Mouse (Mus musculus) cerebellum, adult 11-12 months (tissue): ENCODE results near the gene Tmem274.
"Not testable (repeated sequence)": the region's sequence is repeated elsewhere in the genome, so short reads cannot be mapped to it uniquely, and the experiment has no call there.

ENCODE experiments used
- DNase-seq: peaks from one replicate; pipeline ENCODE4 v3.0.0; 2022

Gene Tmem274

GRCm38 (mm10) chr4:149477078-149477477 is at the start of gene Tmem274:
Gene Tmem274, plus strand, starts transcription at chr4:149477378.
- no peak for DNase-seq

DNA sequence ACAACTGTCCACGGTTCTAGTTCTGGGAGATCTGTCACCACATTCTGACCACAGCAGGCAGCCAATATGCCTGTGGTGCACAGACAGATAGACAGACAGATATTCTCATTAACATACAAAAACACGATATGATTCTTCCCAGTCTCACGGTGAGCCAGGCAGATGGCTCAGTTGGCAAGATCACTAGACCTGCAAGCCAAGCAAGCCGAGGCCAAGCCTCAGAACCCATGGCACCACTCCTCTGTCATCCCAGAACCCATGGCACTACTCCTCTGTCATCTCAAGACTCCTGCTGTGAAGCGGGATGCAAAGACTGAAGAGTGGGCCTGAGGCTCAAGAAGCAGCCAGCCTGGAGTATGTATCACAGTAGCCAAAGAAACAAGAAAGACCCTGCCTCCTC is 47.6 kb upstream of the Tmem274 start:
- peak; percentile 92 for DNase-seq

GRCm38 (mm10) chr4:149431887-149432286 is 45.3 kb upstream of the Tmem274 start:
- DNase-seq = not testable (repeated sequence)

DNA sequence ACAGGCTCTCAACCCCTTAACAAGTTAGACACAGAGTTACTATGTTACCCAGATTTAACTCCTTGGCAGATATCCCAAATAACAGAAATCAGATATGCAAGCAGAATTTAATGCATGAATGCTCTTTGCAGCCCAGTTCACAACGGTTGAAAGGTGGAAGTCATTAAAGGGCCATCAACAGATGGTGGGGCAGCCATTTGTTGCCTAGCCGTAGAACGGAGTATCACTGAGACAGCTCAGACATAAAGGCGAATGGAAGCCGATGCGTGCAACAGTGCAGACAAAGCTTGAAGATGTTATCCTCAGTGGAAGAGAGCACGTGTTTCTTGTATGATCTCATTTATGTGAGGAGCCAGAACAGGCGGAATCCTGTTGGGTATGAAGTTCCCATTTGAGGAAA is 36.6 kb upstream of the Tmem274 start:
- no peak for DNase-seq

DNA sequence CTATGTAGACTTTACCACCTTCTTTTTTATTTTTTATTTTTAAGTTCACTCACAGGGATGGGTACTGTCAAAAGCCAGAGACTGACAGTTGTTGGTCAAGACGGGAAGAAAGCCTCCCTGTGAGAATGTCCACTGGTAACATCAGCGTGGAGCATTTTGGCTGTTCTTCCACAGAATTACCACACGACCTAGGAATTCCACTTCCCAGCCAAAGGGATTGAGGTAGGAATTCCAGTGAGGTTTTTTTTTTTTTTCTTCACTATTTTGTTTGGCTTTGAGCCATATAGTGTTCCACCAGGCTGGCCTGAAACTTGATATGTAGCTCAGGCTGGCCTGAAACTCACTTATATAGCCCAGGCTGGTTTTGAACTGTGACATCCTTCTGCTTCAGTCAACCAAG is 34.7 kb upstream of the Tmem274 start:
- DNase-seq = no peak

DNA sequence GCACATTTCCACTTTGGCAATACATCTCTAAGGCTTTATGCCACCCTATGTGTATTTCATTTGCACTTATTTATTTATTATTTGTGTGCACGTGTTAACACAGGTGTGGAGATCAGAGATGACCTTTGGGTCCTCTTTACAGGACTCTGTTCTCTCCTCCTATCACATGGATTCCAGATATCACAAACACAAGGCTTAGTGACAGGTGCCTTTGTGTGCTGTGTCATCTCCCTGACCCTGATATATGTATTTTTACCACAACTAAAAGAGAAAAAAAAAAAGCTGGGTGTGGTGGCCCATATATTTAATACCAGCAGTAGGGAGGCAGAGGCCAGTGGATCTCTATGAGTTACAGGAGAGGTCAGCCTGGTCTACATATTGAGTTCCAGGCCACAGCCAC is 32.7 kb upstream of the Tmem274 start:
- no peak for DNase-seq

DNA sequence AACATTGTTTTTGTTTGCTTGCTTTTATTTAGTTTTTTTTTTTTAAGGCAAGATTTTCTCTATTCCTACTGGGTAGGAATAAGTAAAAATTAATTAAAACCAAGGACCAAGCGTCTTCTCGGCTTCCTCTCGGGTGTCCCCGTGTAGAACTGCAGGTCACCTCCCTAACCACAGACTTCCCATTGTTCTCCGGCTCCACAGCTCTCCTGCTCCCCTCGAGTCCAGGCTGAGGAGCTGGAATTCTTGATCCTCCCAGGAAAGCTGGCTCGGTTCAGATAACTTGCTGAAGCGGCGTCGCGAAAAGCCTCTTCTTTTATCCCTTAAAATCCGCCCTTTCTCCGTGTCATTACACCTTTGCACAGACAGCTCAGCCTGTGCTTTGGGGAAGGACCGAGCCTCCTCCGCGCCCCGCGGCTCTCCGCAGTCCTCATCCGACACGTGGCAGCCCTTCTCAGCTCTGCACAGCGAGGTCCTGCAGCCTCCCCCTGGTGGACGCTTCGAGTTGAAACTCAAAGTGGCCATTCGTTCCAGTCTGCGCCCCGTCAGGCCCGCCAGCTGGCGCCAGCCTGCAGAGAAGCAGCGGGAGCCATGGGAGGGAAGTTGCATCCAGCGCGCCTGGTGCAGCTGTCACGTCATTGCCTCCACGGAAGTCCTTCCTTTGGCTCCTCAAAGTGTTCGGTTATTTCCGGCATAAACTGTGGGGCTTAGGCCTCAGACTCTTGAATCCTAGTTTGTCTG is 32.0 kb upstream of the Tmem274 start:
- DNase-seq = peak; percentile 92

GRCm38 (mm10) chr4:149445868-149446267 is 31.3 kb upstream of the Tmem274 start:
- peak; percentile 62 for DNase-seq

DNA sequence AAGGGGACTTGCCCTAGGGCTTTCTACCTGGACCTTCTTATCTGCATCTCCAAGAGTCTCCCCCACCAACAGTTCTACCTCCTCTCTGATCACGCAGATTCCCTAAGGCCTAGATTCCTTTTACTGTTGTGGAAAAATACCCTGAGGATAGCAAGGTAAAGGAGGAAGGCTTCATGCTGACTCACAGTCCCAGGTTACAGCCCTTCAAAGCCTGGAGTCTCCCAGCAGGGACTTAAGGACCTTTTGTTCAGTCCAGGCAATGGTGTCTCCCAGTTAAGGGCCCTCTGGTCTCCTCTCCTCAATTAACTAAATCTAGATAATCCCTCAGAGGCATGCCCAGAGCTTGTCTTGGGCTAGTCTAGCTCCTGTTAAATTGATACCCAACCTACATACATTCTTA is 30.9 kb upstream of the Tmem274 start:
- DNase-seq = no peak

DNA sequence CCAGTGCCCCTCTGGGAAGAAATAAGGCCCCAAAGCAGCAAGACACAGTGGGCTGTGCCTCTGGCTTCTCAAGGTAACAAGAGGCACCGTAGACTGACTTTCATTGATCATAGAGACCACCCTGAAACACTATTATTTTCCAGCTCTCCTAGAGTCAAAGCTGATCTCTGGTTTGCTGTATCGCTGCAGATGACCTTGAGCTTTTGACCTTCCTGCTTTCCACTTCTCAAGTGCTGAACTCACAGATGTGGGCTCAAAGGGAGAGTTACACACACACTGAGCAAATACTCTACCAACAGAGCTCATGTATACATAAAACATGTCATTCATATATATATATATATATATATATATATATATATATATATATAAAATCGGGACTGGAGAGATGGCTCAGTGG is 26.5 kb upstream of the Tmem274 start:
- no peak for DNase-seq

GRCm38 (mm10) chr4:149453656-149454055 is 23.5 kb upstream of the Tmem274 start:
- no peak for DNase-seq

DNA sequence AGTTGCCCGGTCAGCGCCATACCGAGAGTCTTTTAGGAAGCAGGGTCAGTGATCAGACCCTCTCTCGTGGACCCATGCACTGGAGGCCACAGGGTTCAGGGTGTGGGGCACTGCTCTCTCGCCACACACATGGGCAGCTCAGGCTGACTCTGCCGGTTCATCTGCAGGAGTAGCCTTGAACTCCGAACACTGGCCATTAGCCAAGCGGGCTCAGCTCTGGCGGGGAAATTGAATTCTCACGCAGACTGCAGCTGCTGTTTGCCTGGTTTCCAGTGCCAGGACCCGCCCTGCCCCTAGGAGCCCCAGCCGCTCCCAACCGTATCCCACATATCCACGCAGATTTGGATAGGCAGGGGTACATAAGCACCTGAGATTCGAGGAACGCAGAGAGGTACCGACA is 22.9 kb upstream of the Tmem274 start:
- DNase-seq = no peak

- no peak for DNase-seq
Observed at GRCm38 (mm10) chr4:149454879-149455278, 22.3 kb upstream of the Tmem274 start, which contains the start of gene Rbp7. Gene Rbp7, minus strand, starts transcription at chr4:149454978.

DNA sequence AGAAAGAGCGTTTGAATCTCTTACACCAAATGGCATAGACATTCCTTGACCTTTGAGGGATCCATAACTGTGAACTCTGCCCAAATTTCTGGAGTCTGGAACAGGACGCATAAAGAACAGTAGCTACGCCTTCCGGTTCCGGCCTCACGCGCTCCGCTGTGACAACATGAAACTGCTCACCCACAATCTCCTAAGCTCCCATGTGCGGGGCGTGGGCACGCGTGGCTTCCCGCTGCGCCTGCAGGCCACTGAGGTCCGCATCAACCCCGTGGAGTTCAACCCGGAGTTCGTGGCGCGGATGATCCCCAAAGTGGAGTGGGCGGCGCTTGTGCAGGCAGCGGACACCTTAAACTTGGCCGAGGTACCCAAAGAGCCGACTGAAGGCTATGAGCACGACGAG is 20.0 kb upstream of the Tmem274 start:
- DNase-seq = not testable (repeated sequence)

DNA sequence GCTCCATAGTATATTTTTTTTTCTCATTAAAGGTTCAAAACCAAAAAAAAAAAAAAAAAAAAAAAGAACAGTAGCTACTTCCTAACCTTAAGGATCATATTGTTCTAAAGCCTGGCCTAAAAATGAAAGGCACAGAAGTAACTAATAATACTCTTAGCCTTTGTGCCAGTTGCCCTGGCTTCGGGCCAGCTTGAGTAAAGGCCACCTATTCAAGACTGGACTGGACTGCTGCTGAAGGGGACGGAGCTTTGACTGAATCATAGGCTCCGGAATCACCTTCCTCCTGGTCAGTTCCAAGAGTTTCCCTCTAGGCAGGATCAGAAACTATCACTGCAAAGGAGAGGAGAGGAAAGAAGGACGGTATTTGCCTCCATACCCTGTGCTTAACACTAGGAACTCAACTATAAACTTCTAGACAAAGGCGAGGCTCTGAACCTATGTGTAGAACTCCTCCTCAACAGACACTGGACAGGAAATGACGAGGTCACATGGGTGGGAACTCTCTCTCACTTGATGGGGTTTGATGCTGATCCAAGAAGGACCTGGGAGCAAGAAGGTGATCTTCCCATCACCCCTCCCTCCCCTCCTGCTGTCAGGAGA is 19.2 kb upstream of the Tmem274 start:
- no peak for DNase-seq

DNA sequence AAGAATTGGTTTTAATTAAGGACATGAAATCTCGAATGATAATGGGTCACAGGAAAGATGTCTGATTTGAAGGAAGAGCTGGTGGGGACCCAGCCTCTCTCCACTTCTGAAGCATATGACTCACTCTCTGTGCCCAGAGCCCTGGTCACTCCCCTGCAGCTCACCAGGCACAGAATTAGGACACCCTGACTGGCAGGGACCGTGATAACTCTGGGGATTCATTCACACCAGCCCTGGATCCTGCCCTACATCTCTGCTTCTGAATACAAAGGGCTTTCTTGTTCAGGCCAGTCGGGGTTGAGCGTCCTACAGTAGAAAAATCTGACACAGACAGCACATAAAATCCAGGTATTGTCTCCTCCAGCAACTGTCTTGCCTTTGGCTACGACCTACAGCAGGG is 18.7 kb upstream of the Tmem274 start:
- DNase-seq = no peak

- DNase-seq = no peak
Observed at GRCm38 (mm10) chr4:149459425-149459824, 17.8 kb upstream of the Tmem274 start.

DNA sequence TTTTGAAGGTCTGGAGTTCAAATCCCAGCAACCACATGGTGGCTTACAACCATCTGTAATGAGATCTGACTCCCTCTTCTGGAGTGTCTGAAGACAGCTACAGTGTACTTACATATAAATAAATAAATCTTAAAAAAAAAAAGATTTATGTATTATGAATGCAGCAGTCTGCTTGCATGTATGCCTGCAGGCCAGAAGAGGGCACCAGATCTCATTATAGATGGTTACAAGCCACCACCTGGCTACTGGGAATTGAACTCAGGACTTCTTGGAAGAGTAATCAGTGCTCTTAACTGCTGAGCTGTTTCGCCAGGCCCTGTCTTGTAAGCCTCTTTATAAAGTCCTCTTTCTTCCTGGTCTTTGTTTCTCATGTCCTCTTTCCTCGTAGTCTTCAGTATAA is 16.7 kb upstream of the Tmem274 start:
- not testable (repeated sequence) for DNase-seq

DNA sequence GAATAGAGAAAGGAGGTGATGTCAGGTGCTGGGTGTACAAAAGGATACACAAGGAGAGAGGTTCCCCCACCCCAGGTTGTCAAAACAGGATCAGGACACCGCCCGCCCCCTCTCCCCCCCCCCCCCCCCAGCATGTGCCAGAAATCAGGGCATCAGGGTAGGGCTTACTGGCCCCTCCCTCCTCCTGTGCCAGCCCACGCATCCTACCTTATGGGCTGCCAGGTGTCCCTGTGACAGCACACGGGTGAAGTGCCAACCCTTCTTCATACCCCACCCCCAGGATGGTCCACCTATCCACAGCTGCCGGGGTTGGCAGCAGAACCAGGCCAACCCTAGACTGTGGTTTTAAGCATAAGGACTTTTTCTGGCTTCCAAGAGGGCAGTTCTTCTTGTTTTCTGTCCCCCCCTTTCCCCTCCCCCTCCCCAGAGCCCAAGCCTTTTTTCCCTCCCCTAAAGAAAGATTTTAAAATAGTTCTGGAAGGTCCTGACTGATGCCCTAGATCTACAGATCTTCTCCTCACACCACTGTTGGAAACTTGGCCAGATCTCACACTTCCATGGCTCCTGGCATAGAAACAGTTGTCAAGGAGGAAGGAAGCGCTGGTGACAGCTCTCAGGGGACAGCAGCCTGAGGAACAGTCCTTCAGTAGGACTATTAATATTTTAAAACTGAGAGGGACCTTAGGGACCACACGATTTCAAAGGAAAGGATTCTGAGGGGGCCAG is 15.4 kb upstream of the Tmem274 start:
- DNase-seq = peak; percentile 88

DNA sequence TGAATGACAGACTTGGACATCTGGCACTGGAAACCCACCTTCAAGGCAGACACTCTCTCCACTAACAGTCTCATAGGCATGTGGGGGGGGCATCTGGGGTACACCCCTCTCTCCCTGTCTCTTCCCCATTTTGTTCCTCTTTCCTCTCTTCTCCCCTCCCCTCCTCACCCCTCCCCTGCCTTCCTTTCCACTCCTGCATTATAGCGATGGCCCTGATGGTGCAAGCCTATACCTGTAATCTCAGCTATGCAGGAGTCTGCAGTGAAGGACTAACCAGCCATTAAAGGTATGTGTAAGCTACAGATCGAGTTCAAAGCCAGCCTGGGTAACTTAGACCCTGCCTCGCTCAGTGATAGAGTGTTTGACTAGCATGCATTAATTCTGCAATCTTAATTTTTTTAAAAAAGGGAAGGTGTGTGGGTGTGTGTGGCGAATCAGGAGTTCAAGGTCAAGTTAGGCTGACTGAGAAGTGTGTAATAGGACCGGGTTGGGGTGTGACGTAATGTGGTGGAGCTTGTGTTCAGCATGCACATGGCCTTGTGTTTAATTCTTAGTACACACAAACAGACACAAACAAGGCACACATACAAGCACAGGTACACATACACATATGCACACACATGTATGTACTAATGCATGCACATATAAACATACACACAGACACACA is 14.7 kb upstream of the Tmem274 start:
- DNase-seq = no peak

DNA sequence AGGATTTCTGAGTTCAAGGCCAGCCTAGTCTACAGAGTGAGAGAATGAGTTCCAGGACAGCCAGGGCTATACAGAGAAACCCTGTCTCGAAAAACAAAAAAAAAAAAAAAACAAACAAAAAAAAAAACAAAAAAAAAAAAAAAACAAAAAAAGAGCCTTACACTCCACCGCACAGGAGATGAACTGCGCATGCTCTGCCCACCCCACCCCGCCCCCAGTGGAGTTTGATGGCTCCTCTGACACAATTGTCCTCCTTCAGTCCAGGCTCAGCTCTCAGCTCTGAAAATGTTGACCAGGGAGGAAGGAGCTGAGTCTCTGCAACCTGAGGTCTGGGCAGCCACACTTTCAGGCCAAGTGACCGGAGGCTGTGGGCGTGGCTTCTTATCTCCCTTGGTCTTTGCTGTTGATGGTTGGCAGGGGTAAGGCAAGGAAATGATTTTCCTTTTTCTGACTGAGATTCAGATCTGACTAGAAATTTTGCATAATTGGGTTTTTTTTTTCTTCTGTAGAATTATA is 13.7 kb upstream of the Tmem274 start:
- DNase-seq = no peak

DNA sequence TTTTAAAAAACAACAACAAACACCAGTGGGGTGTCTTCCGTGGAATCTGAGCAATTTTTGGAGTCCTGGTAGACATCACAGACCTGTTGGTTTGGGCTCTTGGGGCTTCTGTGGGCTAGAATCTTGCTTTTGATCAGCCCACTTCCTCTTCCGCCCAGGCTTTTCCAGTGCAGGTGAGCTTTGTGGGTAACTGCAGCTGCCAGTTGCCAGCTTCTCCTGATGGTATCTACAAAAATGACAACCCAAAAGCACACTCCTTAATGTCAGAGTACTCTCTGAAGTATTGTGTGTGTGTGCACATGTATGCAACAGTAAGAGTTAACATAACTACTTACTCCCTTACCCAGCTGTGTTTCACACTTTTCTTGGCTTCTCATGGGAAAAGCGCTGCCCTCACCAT is 7.6 kb upstream of the Tmem274 start:
- no peak for DNase-seq

DNA sequence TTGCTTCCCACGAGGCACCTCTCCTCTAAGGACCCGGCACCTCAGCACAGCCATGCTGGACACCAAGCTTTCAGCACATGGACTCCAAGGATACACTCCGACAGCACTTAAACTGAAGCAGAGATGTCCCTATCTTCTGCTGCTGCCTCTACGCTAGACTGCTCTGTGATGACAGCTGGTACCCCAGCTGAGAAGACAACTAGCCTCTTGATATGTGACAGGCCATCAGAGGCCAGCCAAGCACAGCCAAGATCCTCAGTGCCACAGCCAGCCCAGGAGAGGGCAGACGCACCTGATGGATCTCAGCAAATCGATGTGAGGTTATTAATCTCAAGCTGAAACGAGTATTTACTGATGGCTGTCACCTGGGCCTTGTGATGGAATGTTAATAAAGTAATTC is 2.1 kb upstream of the Tmem274 start:
- no peak for DNase-seq
